Mouse (Mus musculus) thymus, adult 2 months (tissue): Measurements from ENCODE around the gene Il1rl1.

Source experiments
- CTCF ChIP-seq: fragments of 200-500 bp; IDR thresholded peaks from 2 replicates; pipeline ENCODE4 v1.5.1; 2012; ENCODE audit warnings: mild to moderate bottlenecking, control low read depth, low read length, moderate library complexity, borderline replicate concordance; ENCODE audit not compliant: control insufficient read depth, poor library complexity, insufficient read depth; ENCODE audit errors: extremely low read depth
- POLR2A ChIP-seq: fragments of 200-500 bp; IDR thresholded peaks from 2 replicates; pipeline ENCODE4 v1.6.1; 2012; ENCODE audit warnings: mild to moderate bottlenecking, low read length, control low read depth, moderate library complexity; ENCODE audit not compliant: control insufficient read depth, poor library complexity, insufficient read depth; ENCODE audit errors: extremely low read depth

DNA sequence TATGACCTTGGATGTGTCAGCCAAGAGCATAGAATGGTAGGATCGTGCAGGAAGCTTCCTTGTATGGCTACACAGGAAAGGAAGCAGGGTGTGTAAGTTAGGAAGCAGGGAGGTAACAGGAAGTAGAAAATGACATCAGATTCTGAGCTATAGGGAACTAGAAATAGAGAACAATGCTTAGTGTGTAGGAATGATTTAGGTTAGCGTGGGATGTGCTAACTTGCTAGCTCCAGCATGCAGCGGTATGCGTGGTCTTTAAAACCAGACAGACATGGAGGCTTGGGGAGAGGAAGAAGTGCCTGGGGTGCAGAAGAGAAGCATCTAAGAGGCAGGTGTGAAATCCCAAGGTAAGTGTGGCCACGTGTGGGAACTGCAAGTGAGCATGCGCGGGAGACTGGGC lies 24.7 kb upstream of the Il1rl1 start:
- TF ChIP-seq CTCF (no peak), POLR2A (no peak)
